ENCODE assay signal across 28 mouse cellular contexts in the genomic region with DNA sequence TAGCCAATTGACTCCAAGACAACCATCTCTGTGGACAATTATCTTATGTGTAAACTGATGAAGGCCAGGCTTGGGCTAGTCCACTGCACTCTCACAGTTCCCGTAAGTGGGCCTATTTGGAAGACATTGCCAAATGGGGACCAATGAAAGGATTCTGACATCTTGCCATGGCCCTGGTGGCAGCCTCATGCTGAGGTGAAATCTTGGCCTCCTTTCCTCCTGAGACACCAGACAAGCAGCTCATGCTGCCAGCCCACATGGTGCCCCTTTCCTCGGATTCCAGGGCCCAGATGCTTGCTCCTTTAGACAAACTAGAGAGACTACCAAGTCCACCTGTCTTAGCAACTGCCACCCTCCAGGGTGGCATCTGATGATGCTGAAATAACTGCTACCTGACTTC. TPM values are rescaled to one million over a fixed set of nuclear protein-coding genes. Genes with fewer than 3 reads are reported as not detected.
"Had no signal": no experiment of that assay in that cellular context is flagged by ENCODE, and none has a peak within 500 bp of the region (broad histone marks: within the 10 kb centered on the region; RNA-seq: fewer than 3 reads in every experiment).

No protein-coding gene starts in this region.

- ATAC-seq: hindbrain, postnatal 0 days; intestine, embryonic 16.5 days; liver, postnatal 0 days had no signal

- H3K9me3 ChIP-seq: heart, embryonic 13.5 days; heart, embryonic 15.5 days; kidney, embryonic 15.5 days; limb, embryonic 12.5 days; liver, embryonic 13.5 days; liver, embryonic 15.5 days had no signal

- DNase-seq: gastrocnemius, postnatal 14 days; gastrocnemius, postnatal 36 days; heart, adult 18-20 months; heart, postnatal 14 days; heart, postnatal 36 days; kidney, adult 11 months; kidney, adult 2 months; kidney, adult 9 months; kidney, postnatal 14 days; kidney, postnatal 36 days; layer of hippocampus, adult 9-11 months; layer of hippocampus, postnatal 36 days; liver; liver, embryonic 13.5 days; liver, postnatal 0 days had no signal

- H3K4me2 ChIP-seq: heart, embryonic 11.5 days; heart, embryonic 13.5 days; heart, embryonic 15.5 days; hindbrain, embryonic 14.5 days; kidney, embryonic 15.5 days; limb, embryonic 12.5 days; liver, embryonic 11.5 days; liver, embryonic 13.5 days; liver, embryonic 15.5 days had no signal

- H3K36me3 ChIP-seq: heart, embryonic 13.5 days; heart, embryonic 15.5 days; kidney, embryonic 15.5 days; limb, embryonic 12.5 days; liver, embryonic 13.5 days; liver, embryonic 15.5 days had no signal

- H3K4me3 ChIP-seq: heart, embryonic 13.5 days; heart, embryonic 15.5 days; kidney, embryonic 15.5 days; left cerebral cortex, adult 2 months; limb, embryonic 12.5 days; liver, embryonic 13.5 days; liver, embryonic 15.5 days had no signal

- H3K9ac ChIP-seq: heart, embryonic 13.5 days; heart, embryonic 15.5 days; hindbrain, embryonic 14.5 days; kidney, embryonic 15.5 days; limb, embryonic 12.5 days; liver, embryonic 13.5 days; liver, embryonic 15.5 days; liver, postnatal 0 days had no signal

- H3K27me3 ChIP-seq: heart, embryonic 15.5 days; kidney, embryonic 15.5 days; limb, embryonic 12.5 days; liver, embryonic 13.5 days; liver, embryonic 15.5 days had no signal

- H3K27ac ChIP-seq: heart, embryonic 13.5 days; heart, embryonic 15.5 days; hindbrain, embryonic 14.5 days; hindbrain, postnatal 0 days; kidney, embryonic 15.5 days; kidney, postnatal 0 days; left cerebral cortex, adult 2 months; limb, embryonic 12.5 days; liver, embryonic 13.5 days; liver, embryonic 15.5 days had no signal

RNA-seq across cellular contexts. Expression of a gene that starts 20.1 kb away (rescaled TPM):
- total RNA-seq: hematopoietic stem cell, adult 5-6 weeks had no signal
- polyA plus RNA-seq: liver, postnatal 0 days had no signal
